Mouse (Mus musculus) liver, embryonic 11.5 days (tissue): ENCODE data around the gene Tmem107. TPM values are rescaled to one million over a fixed set of nuclear protein-coding genes. Genes with fewer than 3 reads are reported as not detected.
A peak's percentile ranks its signal among the peaks of the same experiment; 100 is the strongest.

Experiments used
- ATAC-seq: fragments of 200-750 bp; cut with Nextera tagmentation; replicated peaks from 2 replicates; pipeline ENCODE4 v1.8.0; 2017; ENCODE audit warnings: moderate number of reproducible peaks, mild to moderate bottlenecking, moderate TSS enrichment, moderate library complexity; ENCODE audit not compliant: low FRiP score
- DNase-seq: peaks from one replicate; pipeline ENCODE4 v3.0.0-alpha.2; 2017; ENCODE audit warnings: low spot score
- H3K27ac ChIP-seq: fragments of 300-500 bp; sonication (generic); 2 replicates; pipeline ENCODE4 v1.5.1; 2014; ENCODE audit warnings: mild to moderate bottlenecking, low read depth, low read length, control low read depth
- H3K27me3 ChIP-seq: fragments of 300-500 bp; sonication (generic); replicated peaks from 2 replicates; pipeline ENCODE4 v1.6.1; 2014; ENCODE audit warnings: low read length, mixed read lengths; ENCODE audit not compliant: control insufficient read depth, insufficient read depth
- H3K36me3 ChIP-seq: fragments of 300-500 bp; sonication (generic); 2 replicates; pipeline ENCODE4 v1.6.1; 2014; ENCODE audit warnings: mild to moderate bottlenecking, low read length, moderate library complexity, mixed read lengths; ENCODE audit not compliant: control insufficient read depth, insufficient read depth
- H3K4me1 ChIP-seq: fragments of 300-500 bp; sonication (generic); replicated peaks from 2 replicates; pipeline ENCODE4 v1.6.1; 2014; ENCODE audit warnings: low read length, mixed read lengths; ENCODE audit not compliant: control insufficient read depth, insufficient read depth
- H3K4me2 ChIP-seq: fragments of 300-500 bp; sonication (generic); 2 replicates; pipeline ENCODE4 v1.6.1; 2014; ENCODE audit warnings: mild to moderate bottlenecking, control low read depth, moderate library complexity
- H3K4me3 ChIP-seq: fragments of 300-500 bp; sonication (generic); 2 replicates; pipeline ENCODE4 v1.5.1; 2014; ENCODE audit warnings: low read depth, low read length, control low read depth
- H3K9ac ChIP-seq: fragments of 300-500 bp; sonication (generic); 2 replicates; pipeline ENCODE4 v1.6.1; 2014; ENCODE audit warnings: low read depth, low read length, control low read depth
- H3K9me3 ChIP-seq: fragments of 300-500 bp; sonication (generic); 2 replicates; pipeline ENCODE4 v1.6.1; 2016; ENCODE audit warnings: low read length, inconsistent platforms, mixed read lengths; ENCODE audit not compliant: control insufficient read depth
- WGBS: fragments of 180-500 bp; shearing (Covaris S2); extraction: QIAGEN DNeasy Blood & Tissue Kit; methylation state at CpG from one replicate; pipeline ENCODE4 v1.1.7; 2014; 5-methylcytosine and 5-hydroxymethylcytosine counted together
- polyA plus RNA-seq: library from polyadenylated mRNA; unstranded; fragments of >200 nt; fragmentation: Nextera tagmentation; extraction: Ambion mirVana; gene quantifications from 2 replicates; pipeline ENCODE4 v1.2.1, GENCODE M21; 2014

Gene Tmem107
- polyA plus RNA-seq, 1 experiment from 2014 or later = 43.5 TPM

- peak overlapping the region; percentile 70 for H3K4me3 ChIP-seq
- ATAC-seq = no peak
- peak overlapping the region; percentile 98 for H3K4me2 ChIP-seq
- peak overlapping the region; percentile 4; the same call in 1 of the 2 replicates for H3K27ac ChIP-seq
- no peaks in the 10 kb centered on the region for H3K9me3 ChIP-seq
- peak overlapping the region; percentile 61; the same call in 1 of the 2 replicates for H3K9ac ChIP-seq
- H3K27me3 ChIP-seq = no peaks in the 10 kb centered on the region
- under 1% methylated on average over 17 of the region's 17 CpGs for WGBS
- peaks cover 39% of the 10 kb centered on the region for H3K4me1 ChIP-seq
- peak; percentile 74 for DNase-seq
- H3K36me3 ChIP-seq = no peaks in the 10 kb centered on the region
These were observed 8.3 kb upstream of the Tmem107 start for GRCm38 (mm10) chr11:69062194-69062760.

GRCm38 (mm10) chr11:69062761-69063224 lies 7.8 kb upstream of the Tmem107 start:
- H3K4me1 ChIP-seq = peaks cover 43% of the 10 kb centered on the region
- peak; percentile 94 for DNase-seq
- H3K27ac ChIP-seq = peak overlapping the region; percentile 44; the same call in 1 of the 2 replicates
- WGBS = under 1% methylated on average over 19 of the region's 19 CpGs
- peak overlapping the region; percentile 85 for H3K9ac ChIP-seq
- peak; percentile 73 for ATAC-seq
- H3K9me3 ChIP-seq = no peaks in the 10 kb centered on the region
- no peaks in the 10 kb centered on the region for H3K36me3 ChIP-seq
- no peaks in the 10 kb centered on the region for H3K27me3 ChIP-seq
- peak overlapping the region; percentile 70 for H3K4me3 ChIP-seq
- peak overlapping the region; percentile 90 for H3K4me2 ChIP-seq

- under 1% methylated on average over 31 of the region's 31 CpGs for WGBS
- ATAC-seq (peak; percentile 36; the same call in 1 of the 2 replicates), DNase-seq (peak; percentile 93)
- Histone ChIP-seq H3K27me3 (no peaks in the 10 kb centered on the region), H3K9me3 (no peaks in the 10 kb centered on the region), H3K9ac (peak overlapping the region; percentile 85), H3K36me3 (no peaks in the 10 kb centered on the region), H3K4me3 (peak overlapping the region; percentile 70), H3K4me2 (peak overlapping the region; percentile 90), H3K4me1 (peaks cover 35% of the 10 kb centered on the region), H3K27ac (peak overlapping the region; percentile 67)
These were observed 7.0 kb upstream of the Tmem107 start for GRCm38 (mm10) chr11:69063413-69064201.

GRCm38 (mm10) chr11:69064259-69065133 lies 6.1 kb upstream of the Tmem107 start:
- DNase-seq (no peak), ATAC-seq (no peak)
- H3K4me3 ChIP-seq = peak overlapping the region; percentile 70
- peaks cover 36% of the 10 kb centered on the region for H3K4me1 ChIP-seq
- WGBS = 62% methylated on average over 9 of the region's 9 CpGs
- peak overlapping the region; percentile 78 for H3K9ac ChIP-seq
- H3K27me3 ChIP-seq = no peaks in the 10 kb centered on the region
- peak overlapping the region; percentile 67; the same call in 1 of the 2 replicates for H3K27ac ChIP-seq
- H3K9me3 ChIP-seq = no peaks in the 10 kb centered on the region
- no peaks in the 10 kb centered on the region for H3K36me3 ChIP-seq
- H3K4me2 ChIP-seq = peak overlapping the region; percentile 90

- Histone ChIP-seq H3K4me1 (peaks cover 36% of the 10 kb centered on the region), H3K4me2 (peak overlapping the region; percentile 88; the same call in 1 of the 2 replicates), H3K9ac (no peak overlapping the region), H3K9me3 (no peaks in the 10 kb centered on the region), H3K36me3 (no peaks in the 10 kb centered on the region), H3K4me3 (no peak overlapping the region), H3K27me3 (no peaks in the 10 kb centered on the region), H3K27ac (no peak overlapping the region)
- WGBS = 61% methylated on average over 3 of the region's 3 CpGs
- ATAC-seq (no peak), DNase-seq (no peak)
These were observed 5.1 kb upstream of the Tmem107 start for GRCm38 (mm10) chr11:69065394-69065925.

- Histone ChIP-seq H3K36me3 (no peaks in the 10 kb centered on the region), H3K4me1 (peaks cover 32% of the 10 kb centered on the region), H3K4me2 (peak overlapping the region; percentile 88), H3K27me3 (no peaks in the 10 kb centered on the region), H3K4me3 (peak overlapping the region; percentile 53), H3K27ac (peak overlapping the region; percentile 53; the same call in 1 of the 2 replicates), H3K9ac (peak overlapping the region; percentile 69), H3K9me3 (no peaks in the 10 kb centered on the region)
- WGBS = 7% methylated on average over 29 of the region's 29 CpGs
- DNase-seq (peak; percentile 72), ATAC-seq (0 out of 2 replicates have a peak, but pooled peaks have one; percentile 11)
These were observed 4.3 kb upstream of the Tmem107 start for GRCm38 (mm10) chr11:69066163-69066861.

- Histone ChIP-seq H3K9ac (peak overlapping the region; percentile 69; the same call in 1 of the 2 replicates), H3K4me3 (peak overlapping the region; percentile 53), H3K27ac (0 out of 2 replicates have a peak overlapping the region, but pooled peaks have one; percentile 16), H3K4me2 (peak overlapping the region; percentile 88), H3K27me3 (no peaks in the 10 kb centered on the region), H3K36me3 (no peaks in the 10 kb centered on the region), H3K9me3 (no peaks in the 10 kb centered on the region), H3K4me1 (peaks cover 32% of the 10 kb centered on the region)
- 9% methylated on average over 8 of the region's 8 CpGs for WGBS
- DNase-seq (peak; percentile 79), ATAC-seq (no peak)
These were observed 3.6 kb upstream of the Tmem107 start for GRCm38 (mm10) chr11:69066956-69067355.
